Mouse (Mus musculus) kidney, adult 18-20 months (tissue): ENCODE data around the gene Tfrc.
"Not testable (repeated sequence)": the region's sequence is repeated elsewhere in the genome, so short reads cannot be mapped to it uniquely, and the experiment has no call there.

ENCODE experiments used
- DNase-seq: peaks from one replicate; pipeline ENCODE4 v3.0.0; 2021

Tfrc gene

DNA sequence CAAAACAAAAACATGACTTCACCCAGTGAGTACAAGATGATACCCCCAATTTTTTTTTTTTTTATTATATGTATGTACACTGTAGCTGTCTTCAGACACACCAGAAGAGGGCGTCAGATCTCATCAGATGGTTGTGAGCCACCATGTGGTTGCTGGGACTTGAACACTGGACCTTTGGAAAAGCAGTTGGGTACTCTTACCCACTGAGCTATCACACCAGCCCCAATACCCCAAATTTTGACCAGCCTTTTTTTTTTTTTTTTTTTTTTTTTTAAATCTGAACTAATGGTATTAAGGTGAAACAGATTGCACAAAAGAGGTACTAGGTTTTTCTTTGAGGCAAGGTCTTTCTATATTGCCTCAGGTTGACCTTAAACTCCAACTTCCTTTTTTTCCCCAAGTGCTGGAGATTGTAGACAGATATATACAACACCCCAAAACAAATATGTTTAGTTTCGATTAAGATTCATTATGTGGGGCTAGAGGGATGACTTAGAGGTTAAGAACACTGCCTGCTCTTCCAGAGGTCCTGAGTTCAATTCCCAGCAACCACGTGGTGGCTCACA, 4.6 kb downstream of the Tfrc start:
- DNase-seq = no peak

DNA sequence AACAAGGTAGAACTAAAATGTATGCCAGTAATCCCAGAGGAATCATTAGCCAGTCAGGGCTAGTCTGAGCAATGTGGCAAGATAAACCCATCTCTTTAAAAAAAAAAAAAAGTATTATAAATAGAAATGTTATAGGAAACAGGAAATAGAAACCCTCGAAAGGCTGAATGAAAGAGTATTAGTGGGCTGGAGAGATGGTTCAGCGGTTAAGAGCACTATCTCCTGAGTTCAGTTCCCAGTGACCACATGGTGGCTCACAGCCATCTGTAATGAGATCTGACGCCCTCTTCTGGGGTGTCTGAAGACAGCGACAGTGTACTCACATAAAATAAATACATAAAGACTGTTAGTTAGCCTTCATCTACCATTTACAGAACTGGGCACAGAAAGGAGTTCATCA, 5.3 kb downstream of the Tfrc start:
- DNase-seq = no peak

DNA sequence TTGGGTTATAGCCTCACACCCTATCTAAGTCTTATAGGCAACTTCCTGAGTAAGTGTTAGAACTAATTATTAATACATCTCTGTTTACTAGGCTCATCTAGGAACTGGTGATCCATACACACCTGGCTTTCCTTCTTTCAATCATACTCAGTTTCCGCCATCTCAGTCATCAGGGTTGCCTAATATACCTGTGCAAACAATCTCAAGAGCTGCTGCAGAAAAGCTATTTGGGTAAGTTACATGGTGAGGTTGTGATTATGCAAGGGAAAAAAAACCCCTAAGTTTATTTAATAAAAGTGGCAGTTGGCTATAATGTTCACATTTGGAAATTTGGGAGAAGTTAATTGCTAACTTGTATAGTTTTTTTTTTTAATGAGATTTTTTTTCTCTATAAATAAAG, 10.2 kb downstream of the Tfrc start:
- DNase-seq = no peak

DNA sequence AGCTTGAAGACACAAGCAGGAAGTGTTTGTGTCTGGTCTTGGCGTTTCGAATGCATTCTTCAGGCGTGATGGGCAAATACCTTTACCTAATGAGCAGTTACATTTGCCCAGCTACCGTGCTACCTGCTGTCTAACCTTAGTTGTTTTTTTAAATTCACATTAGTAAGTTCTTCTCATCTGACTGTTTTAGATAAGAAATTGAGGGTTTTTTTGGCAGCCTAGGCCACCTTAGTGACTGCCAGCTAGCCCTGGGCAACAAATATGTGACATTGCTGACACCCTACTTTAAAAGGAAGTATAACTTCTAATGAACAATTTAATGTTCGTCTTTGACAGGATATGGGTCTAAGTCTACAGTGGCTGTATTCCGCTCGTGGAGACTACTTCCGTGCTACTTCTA, 19.4 kb downstream of the Tfrc start:
- no peak for DNase-seq

DNA sequence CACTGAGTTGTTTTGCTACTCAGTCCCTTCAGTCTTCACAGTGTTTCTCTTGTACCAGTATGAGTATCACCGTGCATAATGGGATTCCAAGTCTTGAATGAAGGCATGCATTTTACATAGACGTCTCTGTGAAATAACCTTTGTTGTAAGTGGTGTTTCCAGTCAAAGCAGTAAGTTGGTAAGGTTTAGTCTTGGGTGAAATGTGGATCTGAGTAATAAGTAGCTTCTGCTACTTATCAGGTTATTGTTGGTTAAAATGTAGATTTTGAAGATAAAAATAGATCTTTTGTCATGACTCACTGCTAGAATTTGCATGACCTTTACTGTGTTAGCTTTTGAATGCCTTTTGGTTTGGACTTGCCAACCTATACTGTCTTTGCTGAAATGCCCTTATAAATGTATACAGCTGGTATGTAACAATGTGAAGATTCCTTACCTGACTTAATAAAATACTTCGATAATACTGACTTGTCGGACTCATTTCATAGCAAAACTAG, 23.7 kb downstream of the Tfrc start:
- DNase-seq = no peak

DNA sequence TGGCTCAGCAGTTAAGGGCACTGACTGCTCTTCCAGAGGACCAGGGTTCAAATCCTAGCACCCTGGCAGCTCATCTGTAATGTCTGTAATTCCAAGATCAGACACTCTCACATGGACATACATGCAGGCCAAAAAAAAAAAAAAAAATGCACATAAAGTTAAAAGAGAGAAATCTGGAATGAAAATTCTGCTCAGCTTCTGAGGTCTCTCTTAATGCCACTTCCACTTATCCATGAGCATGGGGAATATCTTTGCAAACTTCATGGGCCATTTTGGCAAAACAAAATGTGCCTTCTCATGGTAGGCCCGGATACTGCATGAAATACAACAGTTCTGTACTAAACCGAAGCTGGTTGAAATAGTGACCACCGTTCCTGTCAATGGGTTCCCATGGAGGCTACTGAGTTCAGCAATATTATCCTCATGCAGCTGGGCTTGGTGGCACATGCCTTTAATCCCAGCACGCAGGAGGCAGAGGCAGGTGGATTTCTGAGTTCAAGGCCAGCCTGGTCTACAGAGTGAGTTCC, 24.8 kb downstream of the Tfrc start:
- no peak for DNase-seq

DNA sequence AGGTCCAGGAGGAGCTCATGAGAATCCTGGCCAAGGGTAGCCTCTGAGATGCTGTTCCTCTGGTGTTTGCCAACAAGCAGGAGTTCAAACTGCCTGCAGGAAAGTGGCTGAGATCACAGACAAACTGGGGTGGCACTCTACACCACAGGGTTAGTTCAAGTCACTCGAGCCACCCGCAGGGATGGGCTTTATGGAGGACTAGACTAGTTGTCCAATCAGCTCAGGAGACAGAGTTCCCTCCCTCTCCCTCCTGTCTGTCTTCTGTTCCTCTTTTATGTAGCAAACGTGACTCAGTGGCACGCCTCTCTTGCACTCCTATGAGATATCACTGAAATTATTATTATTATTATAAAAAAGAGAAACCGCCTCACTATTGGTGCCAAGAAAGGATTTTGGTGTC, 25.5 kb downstream of the Tfrc start:
- DNase-seq = no peak

DNA sequence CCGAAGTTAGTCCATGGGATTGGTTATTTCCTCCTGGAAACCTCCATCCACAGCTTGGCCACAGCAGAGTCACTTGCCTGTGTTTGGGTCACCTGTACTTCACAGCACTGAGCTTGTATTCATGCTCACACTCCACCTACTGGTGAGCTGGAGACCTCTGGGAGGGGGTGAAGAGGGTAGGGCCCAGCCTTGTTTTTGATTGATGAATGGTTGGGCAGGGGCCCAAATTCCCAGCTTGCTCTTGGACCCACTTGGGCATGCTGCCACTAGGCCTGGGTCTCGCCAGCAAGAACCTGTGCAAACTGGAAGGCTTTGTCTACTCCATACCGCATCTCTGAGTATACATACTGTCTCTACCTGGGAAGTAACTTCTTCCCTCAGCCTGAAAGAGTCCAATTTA, 26.6 kb downstream of the Tfrc start:
- no peak for DNase-seq

DNA sequence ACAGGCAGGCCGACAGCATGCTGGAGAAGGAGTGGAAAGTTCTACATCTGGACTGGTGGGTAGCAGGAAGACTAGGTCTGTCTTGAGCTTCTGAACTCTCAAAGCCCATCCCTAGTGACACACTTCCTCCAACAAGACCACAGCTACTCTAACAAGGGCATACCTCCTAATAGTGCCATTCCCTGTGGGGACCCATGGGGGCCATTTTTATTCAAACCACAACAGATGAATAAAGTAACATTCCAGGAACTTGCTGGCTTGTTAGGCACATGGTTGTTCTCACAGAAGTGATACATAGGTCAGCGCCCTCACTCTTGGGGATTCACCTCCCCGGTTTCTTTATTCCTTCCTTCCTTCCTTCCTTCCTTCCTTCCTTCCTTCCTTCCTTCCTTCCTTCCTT, 27.6 kb downstream of the Tfrc start:
- DNase-seq = no peak

DNA sequence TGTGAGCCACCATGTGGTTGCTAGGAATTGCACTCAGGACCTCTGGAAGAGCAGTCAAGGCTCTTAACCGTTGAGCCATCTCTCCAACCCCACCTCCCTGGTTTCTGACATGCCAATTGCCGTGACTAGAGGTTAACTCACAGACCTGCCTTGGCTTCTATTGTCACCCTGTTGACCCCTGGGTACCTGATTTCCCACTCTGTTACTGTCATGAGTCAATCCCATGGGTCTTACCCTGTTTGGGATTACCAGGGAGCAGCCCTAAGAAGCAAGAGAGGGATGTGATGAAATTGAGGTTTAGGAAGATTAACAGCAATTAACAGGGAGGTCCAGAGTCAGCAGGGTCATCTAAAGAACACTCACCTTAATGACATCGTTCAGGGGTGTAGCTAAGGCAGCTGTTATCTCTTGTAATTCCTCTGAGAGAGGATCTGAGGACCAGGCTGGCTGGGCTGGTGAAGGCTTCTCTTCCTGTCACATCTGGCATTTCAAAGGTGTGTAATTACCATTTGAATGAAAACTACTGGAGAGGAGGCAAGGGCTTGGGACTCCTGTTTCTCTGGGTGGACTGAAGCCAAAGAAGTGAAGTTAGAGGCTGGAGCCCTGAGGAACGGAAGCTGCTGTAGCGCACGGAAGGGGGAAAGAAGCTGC, 28.3 kb downstream of the Tfrc start:
- DNase-seq = no peak

DNA sequence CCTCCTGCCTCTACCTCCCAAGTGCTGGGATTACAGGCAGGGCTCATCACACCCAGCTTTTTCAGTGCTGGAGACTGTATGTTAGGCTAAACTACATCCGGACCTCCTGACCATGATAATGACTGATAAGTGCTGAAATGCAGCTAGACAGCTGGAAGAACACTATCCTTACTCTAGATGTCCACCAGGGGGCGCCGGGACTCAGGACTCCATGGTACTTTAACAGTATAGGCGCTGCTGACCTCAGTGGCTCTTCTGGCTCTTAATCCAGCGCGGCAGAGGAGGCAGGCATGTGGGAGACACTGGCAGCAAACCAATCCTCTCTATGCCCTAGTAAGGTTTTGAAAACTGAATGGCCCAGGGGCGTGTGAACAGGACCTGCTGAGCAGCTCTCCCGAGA, 29.8 kb downstream of the Tfrc start:
- peak; percentile 88 for DNase-seq

DNA sequence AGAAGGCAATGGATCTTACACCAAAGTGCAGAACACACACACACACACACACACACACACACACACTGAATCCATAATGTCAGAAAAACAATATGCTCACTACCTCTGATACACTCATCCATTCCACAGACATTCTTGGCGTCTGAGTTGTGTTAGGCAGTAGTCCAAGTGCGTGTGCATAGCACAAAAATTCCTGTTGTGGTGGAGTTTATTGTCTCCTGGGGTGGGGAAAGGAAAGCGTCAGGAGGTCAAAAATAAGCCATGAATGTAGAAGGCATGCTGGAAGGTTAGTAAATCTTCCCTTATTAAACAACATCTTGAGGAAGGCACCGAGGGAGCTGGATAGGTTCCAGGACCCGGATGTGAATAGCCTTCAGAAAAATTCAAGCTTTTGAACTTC, 31.4 kb downstream of the Tfrc start:
- no peak for DNase-seq

DNA sequence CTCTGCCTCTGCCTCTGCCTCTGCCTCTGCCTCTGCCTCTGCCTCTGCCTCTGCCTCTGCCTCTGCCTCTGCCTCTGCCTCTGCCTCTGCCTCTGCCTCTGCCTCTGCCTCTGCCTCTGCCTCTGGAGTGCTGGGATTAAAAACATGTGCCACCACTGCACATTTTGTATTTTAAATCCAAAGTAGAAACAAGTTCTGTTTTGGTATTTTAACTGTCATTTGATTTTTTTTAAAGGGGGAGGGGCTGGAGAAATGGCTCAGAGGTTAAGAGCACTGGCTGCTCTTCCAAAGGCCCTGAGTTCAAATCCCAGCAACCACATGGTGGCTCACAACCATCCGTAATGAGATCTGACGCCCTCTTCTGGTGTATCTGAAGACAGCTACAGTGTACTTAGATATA, 32.0 kb downstream of the Tfrc start:
- not testable (repeated sequence) for DNase-seq

DNA sequence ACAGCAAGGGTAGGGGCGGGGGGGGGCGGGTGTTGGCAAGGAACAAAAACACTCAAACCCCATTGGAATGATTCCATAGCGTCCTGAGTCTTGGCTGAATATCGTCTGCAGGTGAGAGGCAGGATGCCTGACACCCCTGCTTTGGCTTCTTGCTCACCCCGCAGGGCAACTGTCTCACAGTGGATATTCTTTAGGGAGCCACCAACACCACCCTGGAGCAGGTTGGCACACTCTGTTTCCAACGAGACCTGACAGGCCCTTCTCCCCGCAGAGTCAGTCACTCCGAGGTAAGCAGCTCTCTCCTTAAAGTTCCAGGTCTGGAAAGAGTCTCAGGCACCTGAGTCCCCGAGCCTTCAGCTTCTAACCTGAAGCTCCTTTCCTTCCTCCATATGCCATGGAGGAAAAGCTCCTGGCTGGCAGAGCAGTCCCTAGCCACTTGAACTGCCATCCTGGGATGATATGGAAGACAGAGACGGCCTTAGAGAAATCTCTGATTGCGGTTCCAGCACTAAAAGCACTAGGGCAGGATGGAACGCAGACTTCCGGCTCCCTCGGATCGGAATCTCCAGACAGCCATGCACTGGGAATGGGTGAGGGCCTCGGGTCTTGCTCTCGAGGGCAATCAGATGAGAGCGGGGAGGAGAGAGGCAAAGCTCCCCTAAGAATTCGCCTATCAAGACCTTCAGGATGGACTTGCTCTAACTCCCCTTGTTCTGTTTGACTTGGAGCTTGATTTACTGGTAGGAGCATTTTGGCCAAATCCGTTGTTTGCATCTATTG, 32.9 kb downstream of the Tfrc start:
- no peak for DNase-seq

DNA sequence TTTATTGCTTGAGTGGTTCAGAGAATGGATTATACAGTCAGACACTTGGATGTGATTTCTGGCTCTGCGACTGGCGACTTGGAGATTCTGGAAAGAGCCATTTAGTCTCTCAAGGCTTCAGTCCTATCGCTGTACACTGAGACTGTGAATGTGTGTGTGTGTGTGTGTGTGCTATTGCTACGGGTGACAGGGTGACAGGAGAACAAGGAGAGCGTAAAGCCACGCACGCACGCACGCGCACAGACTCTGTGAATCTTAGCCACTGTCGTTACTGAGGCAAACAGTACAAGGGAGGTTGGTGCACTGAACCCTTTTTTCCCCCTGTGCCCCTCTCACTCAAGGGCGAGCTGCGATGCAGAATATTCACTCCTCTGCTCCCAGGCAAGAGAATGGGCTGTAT, 33.6 kb downstream of the Tfrc start:
- no peak for DNase-seq

DNA sequence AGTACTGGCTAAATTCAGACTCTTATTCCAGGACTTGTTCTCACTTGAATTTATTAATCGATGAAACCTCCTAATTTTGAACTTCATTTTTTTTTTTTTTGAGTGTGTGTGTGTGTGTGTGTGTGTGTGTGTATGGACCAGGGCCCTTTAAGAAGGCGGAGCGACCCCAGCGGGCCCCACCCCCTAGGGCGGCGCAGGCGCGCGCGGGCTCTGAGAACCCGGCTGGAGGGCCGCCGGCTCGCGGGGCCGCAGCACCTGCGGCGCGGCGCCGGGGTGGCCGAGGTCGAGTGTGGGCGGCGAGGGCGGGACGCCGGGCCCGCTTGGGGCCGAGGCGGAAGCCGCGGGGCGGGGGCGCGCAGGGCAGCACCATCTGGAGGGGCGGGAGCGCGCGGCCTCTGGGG, 34.9 kb downstream of the Tfrc start, which contains the start of gene Tnk2:
TSS of gene Tnk2 (plus strand) at position 214 of the 401 bp plus-strand sequence.
- DNase-seq = peak; percentile 90

DNA sequence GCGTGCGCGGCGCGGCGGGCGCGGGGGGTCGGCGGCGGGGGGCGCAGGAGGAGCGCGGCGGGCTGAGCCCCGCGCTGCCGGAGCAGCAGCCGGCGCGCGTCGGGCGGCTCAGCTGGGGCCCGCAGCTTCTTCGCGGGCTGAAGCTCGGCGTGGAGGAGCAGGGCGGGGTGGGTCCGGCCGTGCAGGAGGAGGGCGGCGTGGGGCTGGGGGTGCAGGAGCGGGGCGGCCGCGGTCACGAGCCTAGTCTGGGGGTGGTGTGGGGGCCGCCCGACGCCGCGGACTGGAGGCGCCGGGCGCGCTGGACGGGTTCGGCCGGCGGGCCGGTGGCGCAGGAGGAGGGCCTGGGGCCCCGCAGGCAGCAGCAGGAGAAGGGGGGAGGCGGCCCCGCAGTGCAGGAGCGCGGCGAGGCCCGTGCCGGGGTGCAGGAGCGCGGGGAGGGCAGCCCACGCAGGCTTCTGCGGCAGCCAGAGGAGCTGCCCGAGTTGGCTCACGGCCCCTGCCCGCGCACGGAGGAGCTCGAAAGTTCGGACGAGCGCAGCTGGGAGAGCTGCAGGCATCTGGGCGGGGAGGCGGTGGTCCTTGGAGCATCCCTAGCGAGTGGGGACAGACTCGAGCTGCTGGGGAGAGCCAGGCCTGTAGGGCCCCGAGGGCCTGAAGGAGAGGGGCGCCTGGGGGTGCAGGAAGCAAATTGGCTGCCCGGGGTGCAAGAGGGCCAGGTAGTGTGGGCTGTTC, 35.5 kb downstream of the Tfrc start:
- DNase-seq = peak; percentile 46

DNA sequence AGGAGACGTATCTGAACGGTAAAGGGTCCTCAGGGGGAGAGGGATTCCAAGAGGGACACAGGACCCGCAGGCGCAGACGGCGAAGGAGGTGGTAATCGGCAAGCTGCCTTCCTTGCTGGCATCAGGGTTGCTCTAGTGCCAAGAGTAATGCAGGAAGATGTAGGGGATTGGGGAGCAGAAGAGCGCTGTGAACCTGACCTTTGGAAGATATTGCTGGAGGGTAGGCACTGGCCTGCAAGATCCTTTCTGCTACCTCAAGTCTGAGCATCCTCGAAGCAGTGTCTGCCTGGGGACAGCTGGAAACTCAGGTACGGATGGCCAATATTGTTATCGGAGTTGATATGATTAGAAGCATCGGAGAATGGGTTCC, 36.1 kb downstream of the Tfrc start:
- no peak for DNase-seq

DNA sequence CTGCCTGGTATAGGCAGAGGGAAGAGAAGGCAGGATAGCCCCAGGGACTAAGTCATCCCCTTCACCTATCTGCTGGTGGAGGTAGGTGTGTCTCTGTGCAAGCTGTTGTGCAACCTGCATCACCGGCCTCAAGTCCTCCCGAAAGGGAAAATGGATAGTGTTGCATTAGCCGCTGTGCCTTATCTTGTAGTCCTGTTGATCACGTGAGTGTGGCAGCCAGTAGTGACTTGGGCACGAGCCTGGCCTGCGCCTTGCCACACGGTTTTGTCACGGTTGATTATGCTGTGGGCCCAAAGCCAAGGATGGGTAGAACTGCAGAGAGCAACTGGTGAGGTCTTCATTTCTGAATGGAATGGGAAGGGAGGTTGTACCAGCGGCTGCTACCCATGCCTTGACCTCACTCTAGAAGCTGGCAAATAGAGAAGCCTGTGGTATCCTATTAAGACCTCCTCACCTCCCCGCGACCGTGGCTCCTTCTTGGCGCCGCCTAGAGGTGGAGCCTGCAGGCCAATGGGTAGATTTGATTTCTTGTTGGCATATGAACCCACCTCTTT, 36.7 kb downstream of the Tfrc start:
- peak; percentile 70 for DNase-seq

DNA sequence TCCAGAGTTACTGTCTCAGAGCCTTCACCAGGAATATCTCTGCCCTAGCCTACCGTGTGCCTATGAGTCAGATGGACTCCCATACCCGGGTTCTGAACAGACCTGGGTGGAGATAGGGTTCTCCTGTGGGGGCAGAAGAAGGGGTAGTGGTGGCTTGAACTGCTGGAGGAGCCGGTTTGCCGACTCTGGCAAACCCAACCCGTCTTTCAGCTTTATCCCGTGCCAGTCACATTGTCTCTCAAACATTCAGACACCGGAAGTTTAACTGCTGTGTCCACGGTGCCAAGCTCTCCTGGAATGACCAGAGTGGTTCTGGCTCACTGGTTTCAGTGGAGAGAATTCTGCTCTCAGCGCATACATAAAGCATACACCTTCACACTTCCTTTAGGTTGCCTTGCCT, 37.3 kb downstream of the Tfrc start:
- no peak for DNase-seq

DNA sequence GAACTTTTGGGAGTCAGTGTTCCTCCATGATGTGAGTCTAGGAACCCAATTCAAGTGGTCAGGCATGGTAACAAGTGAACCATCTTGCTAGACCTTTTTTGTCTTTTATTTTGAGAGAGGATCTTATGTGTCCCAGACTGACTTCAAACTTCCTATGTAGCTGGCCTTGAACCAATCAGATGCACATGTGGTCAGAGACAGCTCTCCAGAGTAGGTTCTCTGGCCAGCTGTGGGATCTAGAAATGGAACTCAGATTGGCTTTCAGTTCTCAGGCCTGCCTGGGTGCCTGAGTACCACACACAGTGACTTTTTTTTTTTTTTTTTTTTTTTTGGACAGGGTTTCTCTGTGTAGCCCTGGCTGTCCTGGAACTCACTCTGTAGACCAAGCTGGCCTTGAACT, 39.0 kb downstream of the Tfrc start:
- no peak for DNase-seq

DNA sequence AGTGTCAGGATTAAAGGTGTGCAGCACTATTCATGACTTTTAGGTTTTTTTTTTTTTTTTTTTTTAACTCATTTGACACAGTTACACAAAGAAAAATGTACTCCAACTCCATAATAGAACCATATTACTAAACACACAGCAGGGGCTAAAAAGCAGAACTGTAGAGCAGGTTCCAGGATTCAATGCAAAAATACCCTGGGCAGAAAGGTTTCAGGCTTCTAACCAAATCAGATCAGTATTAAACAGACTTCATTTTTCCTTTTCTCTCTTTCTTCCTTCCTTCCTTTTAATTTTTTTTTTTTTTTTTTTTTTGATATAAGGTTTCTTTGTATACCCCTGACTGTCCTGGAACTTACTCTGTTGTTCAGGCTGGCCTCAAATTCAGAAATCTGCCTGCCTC, 41.7 kb downstream of the Tfrc start:
- DNase-seq = no peak
